Mouse (Mus musculus) olfactory bulb, adult 2 months (tissue): ENCODE data around the gene Hdac9.

ENCODE experiments used
- CTCF ChIP-seq: fragments of 200-500 bp; IDR thresholded peaks from 2 replicates; pipeline ENCODE4 v1.5.1; 2012; ENCODE audit warnings: low read depth, mild to moderate bottlenecking, low read length, moderate library complexity; ENCODE audit not compliant: insufficient read depth
- POLR2A ChIP-seq: fragments of 200-500 bp; IDR thresholded peaks from 2 replicates; pipeline ENCODE4 v1.6.1; 2012; ENCODE audit warnings: mild to moderate bottlenecking, low read depth, low read length, moderate library complexity; ENCODE audit not compliant: insufficient read depth

DNA sequence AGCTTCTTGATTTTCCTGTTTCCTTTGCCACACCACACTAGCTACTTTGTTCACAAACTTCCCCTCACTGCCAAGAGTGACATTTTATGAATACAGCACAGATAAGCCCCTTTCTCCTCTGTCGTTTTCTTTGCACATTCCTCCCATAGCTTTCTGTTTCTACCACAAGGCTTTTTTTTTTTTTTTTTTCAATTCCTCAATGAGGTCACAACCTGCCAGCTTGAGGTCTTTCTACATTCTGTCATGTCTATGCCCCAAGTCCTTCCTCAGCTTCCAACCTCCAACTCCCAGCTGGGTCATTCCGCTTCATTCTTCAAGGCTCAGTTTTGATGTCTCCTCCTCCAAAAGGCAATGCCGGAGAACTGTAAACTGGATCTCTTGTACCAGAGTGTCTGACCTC is 611.4 kb downstream of the Hdac9 start:
- TF ChIP-seq CTCF (no peak), POLR2A (no peak)
